Mouse (Mus musculus): ENCODE measurements around the gene Clec2g.
"Not testable (repeated sequence)": the region's sequence is repeated elsewhere in the genome, so short reads cannot be mapped to it uniquely, and the experiment has no call there.

GRCm38 (mm10) chr6:129009846-129010504, 75.8 kb downstream of the Clec2g start:
- not testable (repeated sequence) for TF ChIP-seq EP300 (optimal IDR thresholded peaks at IDR 0.05); CTCF (IDR thresholded peaks at IDR 0.05; ENCODE audit: low read depth)
